Mouse (Mus musculus) v-Abl transformed pro-B cells (cell line): ENCODE results near the gene Lpgat1.

ENCODE experiments used
- in situ Hi-C, 2 experiments: fragments of 400-800 bp; cut with MboI; formaldehyde crosslinking; loops; one replicate each; pipeline ENCODE4 v1.15.1; 2025; ENCODE audit not compliant: unreplicated experiment in 2 of 2

Gene Lpgat1

GRCm38 (mm10) chr1:191732623-191733022 lies 15.0 kb downstream of the Lpgat1 start:
- in situ Hi-C loops = no loop called here

DNA sequence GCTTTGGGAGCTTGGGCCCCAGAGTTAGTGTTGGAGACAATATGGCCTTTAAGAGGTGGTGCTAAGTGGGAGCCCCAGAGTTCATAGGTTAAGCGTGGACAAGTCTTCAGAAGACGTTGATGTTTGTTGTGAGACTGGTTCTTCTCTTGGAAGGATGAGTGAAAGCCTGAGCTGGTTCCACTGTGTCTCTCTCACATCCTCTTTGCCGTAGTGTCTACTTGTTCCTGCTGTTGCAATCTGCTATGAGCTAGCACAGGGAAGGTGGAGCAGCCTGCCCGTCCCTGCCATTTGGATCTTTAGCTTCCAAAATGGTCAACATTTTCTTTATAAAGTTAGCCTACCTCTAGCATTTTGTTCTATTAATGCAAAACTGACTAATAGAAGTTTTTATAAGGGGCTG lies 16.2 kb downstream of the Lpgat1 start:
- in situ Hi-C loops = no loop called here

DNA sequence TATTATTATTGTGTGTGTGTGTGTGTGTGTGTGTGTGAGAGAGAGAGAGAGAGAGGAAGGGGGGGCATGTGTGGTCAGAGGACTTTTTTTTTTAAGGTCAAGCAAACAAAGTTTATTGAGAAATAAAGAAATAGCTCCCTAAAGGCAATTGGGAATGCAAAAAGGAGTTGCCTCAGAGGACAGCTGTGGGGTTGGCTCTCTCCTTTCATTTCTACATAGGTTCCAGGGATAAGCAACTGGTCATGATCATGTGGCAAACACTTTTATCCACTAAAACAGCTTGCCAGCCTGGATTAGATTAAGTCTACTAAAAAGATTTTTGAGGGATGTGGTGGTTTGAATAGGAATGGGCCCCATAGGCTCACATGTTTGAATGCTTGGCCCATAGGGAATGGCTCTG lies 18.8 kb downstream of the Lpgat1 start:
- in situ Hi-C loops = no loop called here

- in situ Hi-C loops = no loop called here
Observed at GRCm38 (mm10) chr1:191737871-191738270, 20.2 kb downstream of the Lpgat1 start.

DNA sequence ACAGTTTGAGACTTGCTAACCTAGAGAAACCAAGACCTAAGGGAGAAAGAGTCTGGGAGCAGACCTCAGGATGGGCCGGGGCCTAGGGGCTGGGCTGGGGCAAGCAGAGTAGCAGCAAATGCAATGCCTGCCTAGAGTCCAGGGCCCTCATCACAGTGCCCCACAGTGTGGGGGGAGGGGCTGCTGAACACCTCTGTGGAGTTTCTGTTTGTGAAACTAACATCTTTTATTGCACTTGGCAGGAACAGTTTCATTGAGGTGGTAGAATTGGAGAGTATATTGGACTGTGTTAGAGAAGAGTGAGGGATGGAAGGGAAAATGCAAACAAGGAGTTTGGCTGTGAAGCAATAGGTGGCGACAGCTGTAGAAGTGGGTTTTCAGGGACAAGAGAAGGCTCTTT lies 21.1 kb downstream of the Lpgat1 start:
- in situ Hi-C loops = no loop called here

DNA sequence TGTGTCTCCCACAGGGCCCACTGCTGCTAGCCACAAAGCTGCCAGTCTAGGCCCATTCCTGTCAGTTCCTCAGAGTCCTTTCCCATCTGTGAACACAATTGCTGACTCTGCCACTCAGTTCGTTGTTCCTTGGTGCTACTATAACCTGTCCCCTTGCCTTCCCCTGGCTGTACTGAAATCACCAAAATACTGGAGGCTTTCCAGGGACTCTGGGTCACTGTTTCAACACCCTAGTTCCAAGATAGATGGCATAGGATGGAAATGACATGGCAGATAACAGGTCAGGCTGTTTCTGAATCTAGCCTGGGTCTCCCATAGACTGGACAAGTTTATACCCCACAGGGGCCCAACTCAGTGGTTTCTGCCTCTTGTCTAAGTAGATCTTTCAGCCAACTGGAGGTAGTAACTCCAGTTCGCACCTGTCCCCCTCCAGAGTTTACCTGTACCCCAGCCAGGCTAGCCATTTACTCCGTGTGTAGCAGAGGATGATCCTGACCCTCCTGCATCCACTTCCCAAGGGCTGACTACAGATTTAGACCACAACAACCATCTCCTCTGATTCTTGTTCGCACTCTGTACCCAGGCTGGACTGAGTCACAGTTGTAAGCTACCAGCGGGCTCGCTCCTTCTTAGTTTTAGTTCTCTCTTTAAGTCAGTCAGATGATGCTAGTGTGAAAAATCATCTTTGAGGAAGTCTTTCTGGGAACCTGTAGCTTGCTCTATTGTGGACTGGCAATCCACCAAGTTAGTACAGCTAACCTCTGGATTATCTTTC lies 23.1 kb downstream of the Lpgat1 start:
- in situ Hi-C loops = no loop called here

- in situ Hi-C loops = no loop called here
Observed at GRCm38 (mm10) chr1:191741635-191742034, 24.0 kb downstream of the Lpgat1 start.

GRCm38 (mm10) chr1:191748431-191748830 lies 30.8 kb downstream of the Lpgat1 start:
- in situ Hi-C loops = no loop called here

- in situ Hi-C loops = no loop called here
Observed at GRCm38 (mm10) chr1:191756520-191757199, 39.0 kb downstream of the Lpgat1 start.

DNA sequence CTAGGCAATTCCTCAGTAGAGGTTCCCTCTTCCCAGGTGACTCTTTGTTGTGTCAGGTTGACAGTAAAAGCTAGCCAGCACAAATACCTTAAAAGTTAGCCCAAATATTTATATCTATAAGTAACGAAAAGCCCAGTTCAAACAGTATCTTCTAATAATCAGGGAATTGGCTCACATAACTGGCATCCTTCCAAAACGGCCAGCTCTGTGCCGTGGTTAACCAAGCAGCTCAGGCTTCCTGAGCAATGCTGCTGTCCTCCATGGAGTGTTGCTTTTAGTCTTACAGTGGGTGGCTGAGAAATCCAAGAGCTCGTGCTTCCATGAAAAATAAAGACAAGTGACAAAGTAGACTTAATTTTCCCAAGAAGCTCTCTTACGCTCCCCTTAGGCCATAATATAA lies 56.5 kb downstream of the Lpgat1 start:
- in situ Hi-C loops = no loop called here

- in situ Hi-C loops = no loop called here
Observed at GRCm38 (mm10) chr1:191775116-191775515, 57.5 kb downstream of the Lpgat1 start.

DNA sequence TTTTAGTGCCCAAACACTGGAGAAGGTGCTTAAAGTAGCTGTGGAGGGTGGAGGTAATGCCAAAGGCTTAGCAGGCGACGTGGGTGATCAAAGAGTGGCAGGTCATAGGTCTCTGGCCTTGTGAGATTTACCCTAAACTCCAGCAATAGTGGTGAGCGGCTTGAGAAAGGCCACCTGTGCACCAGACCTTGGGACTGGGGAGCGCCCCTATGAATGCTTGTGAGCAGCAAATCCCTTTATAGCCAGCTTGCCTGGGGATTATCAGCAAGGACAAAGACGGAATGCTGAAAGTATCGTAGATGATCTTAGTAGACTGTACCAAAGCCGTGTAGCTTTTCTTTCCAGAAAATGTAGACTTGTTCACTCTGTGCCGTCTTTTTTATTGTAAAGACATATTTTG lies 59.9 kb downstream of the Lpgat1 start:
- in situ Hi-C loops = no loop called here

- in situ Hi-C loops = no loop called here
Observed at GRCm38 (mm10) chr1:191780470-191780869, 62.8 kb downstream of the Lpgat1 start.

- in situ Hi-C loops = no loop called here
Observed at GRCm38 (mm10) chr1:191785108-191785507, 67.5 kb downstream of the Lpgat1 start.

DNA sequence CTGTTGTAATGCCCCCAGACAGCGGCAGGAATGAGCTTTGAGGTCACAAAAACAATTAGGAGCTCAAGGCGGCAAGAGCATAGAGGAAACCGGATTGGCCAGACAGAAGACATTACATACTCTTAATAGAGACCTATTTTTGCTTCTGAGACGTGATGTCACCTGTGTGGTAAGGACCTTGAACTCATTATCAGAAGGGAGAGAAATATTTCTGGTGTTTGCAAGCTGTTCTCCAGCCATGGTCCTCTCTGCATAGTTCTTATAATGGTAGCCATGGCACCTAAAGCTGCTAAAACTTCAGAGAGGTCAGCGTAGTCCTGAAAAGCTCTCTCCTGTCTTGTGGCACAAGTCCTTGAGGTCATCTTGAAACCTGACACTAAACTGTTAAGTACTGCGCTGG lies 68.6 kb downstream of the Lpgat1 start:
- in situ Hi-C loops = no loop called here

DNA sequence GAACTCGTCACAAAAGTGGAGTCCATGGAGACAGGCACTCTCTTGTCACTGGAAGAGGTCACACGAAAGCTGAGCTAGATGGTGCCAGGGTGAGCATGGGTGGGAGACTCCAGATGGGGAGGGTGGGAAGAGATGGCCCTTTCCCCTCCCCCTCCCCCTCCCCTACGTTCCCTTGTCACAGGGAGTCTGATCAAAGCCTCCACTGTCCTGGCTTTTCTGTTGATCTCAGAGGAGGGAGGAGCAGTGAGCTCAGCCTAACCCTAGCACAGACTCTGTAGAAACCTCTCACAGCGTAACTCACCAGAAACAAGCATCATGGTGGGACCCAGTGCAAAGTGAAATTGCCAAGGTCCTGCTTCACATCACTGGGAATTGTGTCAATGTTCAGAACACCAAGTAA lies 69.7 kb downstream of the Lpgat1 start:
- in situ Hi-C loops = no loop called here

DNA sequence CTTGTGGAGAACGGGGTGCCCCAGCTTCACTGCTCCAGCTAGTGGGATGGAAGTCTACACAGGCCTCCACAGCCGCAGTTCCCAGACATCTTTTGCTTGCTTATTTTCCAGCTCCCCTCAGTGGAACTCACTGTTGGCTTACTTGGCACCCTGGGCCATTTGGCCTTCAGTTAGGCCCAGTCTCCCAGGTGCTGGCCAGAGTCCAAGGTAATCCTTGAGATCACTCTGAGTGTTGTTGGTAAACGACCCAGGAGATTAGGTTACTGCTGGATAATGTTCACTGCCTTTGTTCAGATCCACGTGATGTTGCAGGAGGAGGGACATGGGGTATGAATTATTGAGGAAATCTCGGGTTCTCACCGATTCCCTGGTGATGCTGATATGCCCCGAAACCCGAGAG lies 75.4 kb downstream of the Lpgat1 start:
- in situ Hi-C loops = no loop called here

DNA sequence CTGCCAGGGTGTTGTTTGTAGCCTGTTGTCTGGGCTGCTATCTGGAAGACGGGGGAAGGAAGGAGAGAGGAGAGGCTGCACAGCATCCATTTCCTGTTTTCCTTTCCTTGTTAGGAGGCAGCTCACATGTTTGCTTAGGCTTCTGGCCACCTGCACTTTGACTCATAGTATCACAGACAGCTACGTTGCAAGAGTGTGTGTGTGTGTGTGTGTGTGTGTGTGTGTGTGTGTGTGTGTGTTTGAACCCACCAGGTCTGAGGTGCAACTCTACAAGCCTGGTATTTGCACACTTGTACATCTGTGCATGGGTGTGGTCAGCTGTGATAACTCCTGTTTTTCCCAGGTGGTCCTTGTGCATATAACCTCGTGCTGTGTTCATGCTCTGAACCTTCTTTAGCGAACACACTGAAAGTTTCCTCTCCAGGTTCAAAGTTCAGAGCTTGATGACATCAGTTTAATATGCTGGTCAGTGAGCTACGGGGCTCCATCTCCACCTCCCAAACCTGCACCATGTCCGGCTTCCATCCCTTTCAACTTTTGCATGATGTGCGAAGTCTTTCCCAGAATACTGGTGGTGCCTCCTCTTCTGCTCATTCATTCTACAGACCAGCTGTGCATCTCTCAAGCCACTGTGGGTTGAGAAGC lies 76.4 kb downstream of the Lpgat1 start:
- in situ Hi-C loops = no loop called here

GRCm38 (mm10) chr1:191796238-191796896 lies 78.7 kb downstream of the Lpgat1 start:
- in situ Hi-C loops = no loop called here

DNA sequence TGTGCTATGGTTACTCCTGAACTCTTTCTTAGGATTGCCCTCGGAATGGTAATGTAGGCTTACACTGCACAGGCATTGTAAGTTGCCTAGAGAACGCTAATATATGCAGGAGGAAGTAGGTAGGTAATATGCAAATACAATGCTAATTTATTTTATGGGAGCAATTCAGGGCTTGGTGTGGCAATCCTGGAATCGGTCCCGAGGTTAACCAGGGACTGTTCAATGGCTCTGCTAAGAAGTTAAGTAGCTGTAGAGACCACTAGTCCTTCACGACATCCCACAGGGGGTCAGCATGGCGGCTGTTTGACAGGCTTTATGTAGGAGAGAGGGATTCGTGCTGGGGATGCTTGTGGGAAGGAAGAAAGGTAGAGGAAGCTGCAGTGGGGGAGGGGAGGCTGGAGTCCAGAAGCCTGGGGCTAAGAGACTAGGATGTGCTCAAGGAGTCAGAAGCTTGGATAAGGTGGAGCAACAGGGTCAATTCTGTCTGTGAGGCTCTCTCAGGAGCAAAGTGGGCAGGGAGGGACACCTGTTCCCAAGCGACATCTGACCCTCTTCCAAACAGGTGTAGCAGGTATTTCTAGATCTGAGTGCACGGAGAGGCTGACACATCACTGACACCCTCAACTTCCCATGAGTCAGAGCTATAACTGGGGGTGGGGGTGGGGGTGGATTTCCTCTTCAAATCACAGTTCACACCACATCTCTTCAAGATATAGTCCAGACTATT lies 84.6 kb downstream of the Lpgat1 start:
- in situ Hi-C loops = loop anchor here in 1 of 2 experiments (25.0 kb wide), 1 partner anchor 865 kb away; the partner anchor contains the start of gene Angel2
